Mouse (Mus musculus): Measurements from ENCODE around the gene H6pd.

The H6pd gene

GRCm38 (mm10) chr4:149945194-149945593 is 63.6 kb downstream of the H6pd start:
- in situ Hi-C loops (cut with MboI, MseI): loop anchor here (5.0 kb wide), 1 partner anchor 48 kb away; no protein-coding TSS in a partner anchor

- in situ Hi-C loops (cut with MboI, MseI): no loop called here
Measured at GRCm38 (mm10) chr4:149944214-149944613, 64.6 kb downstream of the H6pd start.

- in situ Hi-C loops (cut with MboI, MseI): no loop called here
Measured at GRCm38 (mm10) chr4:149942831-149943741, 65.7 kb downstream of the H6pd start.

- in situ Hi-C loops (cut with MboI, MseI): no loop called here
Measured at GRCm38 (mm10) chr4:149941067-149941755, 67.6 kb downstream of the H6pd start.

- in situ Hi-C loops (cut with MboI, MseI): no loop called here
Measured at GRCm38 (mm10) chr4:149938701-149939100, 70.1 kb downstream of the H6pd start.

- in situ Hi-C loops (cut with MboI, MseI): no loop called here
Measured at GRCm38 (mm10) chr4:149936921-149937320, 71.9 kb downstream of the H6pd start.

GRCm38 (mm10) chr4:149935470-149935869 is 73.4 kb downstream of the H6pd start:
- in situ Hi-C loops (cut with MboI, MseI): no loop called here

- in situ Hi-C loops (cut with MboI, MseI): no loop called here
Measured at GRCm38 (mm10) chr4:149933519-149934245, 75.1 kb downstream of the H6pd start.

- in situ Hi-C loops (cut with MboI, MseI): no loop called here
Measured at GRCm38 (mm10) chr4:149933025-149933424, 75.8 kb downstream of the H6pd start.

GRCm38 (mm10) chr4:149932108-149932815 is 76.6 kb downstream of the H6pd start:
- in situ Hi-C loops (cut with MboI, MseI): no loop called here

GRCm38 (mm10) chr4:149930755-149931154 is 78.1 kb downstream of the H6pd start:
- in situ Hi-C loops (cut with MboI, MseI): no loop called here

Data from T-helper 2 cell (primary cell).